Mouse (Mus musculus) myocyte (in vitro differentiated cells): ENCODE data around the gene Eipr1. TPM values are rescaled to one million over a fixed set of nuclear protein-coding genes. Genes with fewer than 3 reads are reported as not detected.

Source experiments
- H3K27me3 ChIP-seq: one replicate; pipeline ENCODE4 v1.6.1; 2011; ENCODE audit not compliant: control insufficient read depth, insufficient read depth, insufficient read length
- H3K36me3 ChIP-seq: one replicate; pipeline ENCODE4 v1.6.1; 2011; ENCODE audit not compliant: control insufficient read depth, insufficient read depth
- H3K4me2 ChIP-seq: one replicate; pipeline ENCODE4 v1.6.1; 2011; ENCODE audit warnings: low read depth, control low read depth
- H3K4me3 ChIP-seq: one replicate; pipeline ENCODE4 v1.5.1; 2011; ENCODE audit warnings: mild to moderate bottlenecking, control low read depth, moderate library complexity
- H3K79me2 ChIP-seq: one replicate; pipeline ENCODE4 v1.6.1; 2011; ENCODE audit not compliant: control insufficient read depth, insufficient read depth
- H3ac ChIP-seq: one replicate; pipeline ENCODE4 v1.6.1; 2011; ENCODE audit not compliant: control insufficient read depth, insufficient read length
- CEBPB ChIP-seq: IDR thresholded peaks from 2 replicates; pipeline ENCODE4 v1.6.1; 2011; ENCODE audit warnings: mild to moderate bottlenecking, moderate library complexity; ENCODE audit not compliant: poor library complexity, insufficient read depth, severe bottlenecking
- E2F4 ChIP-seq: IDR thresholded peaks from one replicate; pipeline ENCODE4 v1.6.1; 2011; ENCODE audit warnings: mild to moderate bottlenecking, control low read depth, moderate library complexity; ENCODE audit not compliant: insufficient read depth
- MAX ChIP-seq: IDR thresholded peaks from one replicate; pipeline ENCODE4 v1.6.1; 2011; ENCODE audit warnings: low read depth, mild to moderate bottlenecking, control low read depth
- MYOD1 ChIP-seq, 3 experiments: IDR thresholded peaks; one replicate each; pipeline ENCODE4 v1.6.1; 2011; ENCODE audit warnings: control low read depth in 2 of 3, low read depth in 2 of 3, mild to moderate bottlenecking in 2 of 3, moderate library complexity in 1 of 3; ENCODE audit not compliant: insufficient read length in 2 of 3, control insufficient read depth in 1 of 3
- MYOG ChIP-seq, 3 experiments: IDR thresholded peaks; one replicate each; pipeline ENCODE4 v1.6.1; 2011; ENCODE audit warnings: control low read depth in 2 of 3, low read depth in 2 of 3, mild to moderate bottlenecking in 2 of 3; ENCODE audit not compliant: insufficient read length in 2 of 3, control insufficient read depth in 1 of 3, insufficient read depth in 1 of 3
- POLR2A ChIP-seq: IDR thresholded peaks from one replicate; pipeline ENCODE4 v1.6.1; 2011; ENCODE audit warnings: low read depth, mild to moderate bottlenecking, control low read depth, moderate library complexity; ENCODE audit not compliant: insufficient read length
- POLR2AphosphoS2 ChIP-seq: IDR thresholded peaks from one replicate; pipeline ENCODE4 v1.6.1; 2011; ENCODE audit warnings: low read depth, control low read depth; ENCODE audit not compliant: insufficient read length
- REST ChIP-seq: IDR thresholded peaks from one replicate; pipeline ENCODE4 v1.6.1; 2011; ENCODE audit warnings: mild to moderate bottlenecking, control low read depth, moderate library complexity; ENCODE audit not compliant: insufficient read depth, insufficient read length
- SRF ChIP-seq: IDR thresholded peaks from one replicate; pipeline ENCODE4 v1.6.1; 2011; ENCODE audit warnings: low read depth; ENCODE audit not compliant: control insufficient read depth, insufficient read length
- TCF12 ChIP-seq: IDR thresholded peaks from one replicate; pipeline ENCODE4 v1.6.1; 2011; ENCODE audit warnings: mild to moderate bottlenecking, control low read depth; ENCODE audit not compliant: poor library complexity, insufficient read depth, severe bottlenecking
- TCF3 ChIP-seq: IDR thresholded peaks from one replicate; pipeline ENCODE4 v1.6.1; 2011; ENCODE audit warnings: low read depth, control low read depth; ENCODE audit not compliant: insufficient read length
- polyA plus RNA-seq: library from polyadenylated mRNA; unstranded; fragments of >200 nt; fragmentation: generic; extraction: Trizol; gene quantifications from one replicate; pipeline ENCODE4 v1.2.1, GENCODE M21; 2012; ENCODE audit warnings: missing spikeins

Eipr1 gene
- polyA plus RNA-seq, 1 experiment: 19.5 TPM

- Histone ChIP-seq H3ac (no peak overlapping the region), H3K36me3 (no peaks in the 10 kb centered on the region)
Measured at GRCm38 (mm10) chr12:28796881-28797420, 45.3 kb downstream of the Eipr1 start.

GRCm38 (mm10) chr12:28799798-28800411, 48.3 kb downstream of the Eipr1 start:
- no peaks in the 10 kb centered on the region for H3K79me2 ChIP-seq
- H3K4me3 ChIP-seq: no peak overlapping the region
- H3K36me3 ChIP-seq: no peaks in the 10 kb centered on the region
- no peak overlapping the region for H3K4me2 ChIP-seq
- TF ChIP-seq MYOD1 (IDR thresholded peaks at IDR 0.05; ENCODE audit: control insufficient read depth in 1 of 3, insufficient read length in 2 of 3, low read depth in 2 of 3) (peak in 2 of 3 experiments; percentile 39 to 58), E2F4 (no peak), REST (no peak), SRF (no peak), MYOG (IDR thresholded peaks at IDR 0.05; ENCODE audit: control insufficient read depth in 1 of 3, insufficient read depth in 1 of 3, insufficient read length in 2 of 3, low read depth in 2 of 3) (peak in 2 of 3 experiments; percentile 72 to 81), TCF12 (no peak)
- H3K27me3 ChIP-seq: no peaks in the 10 kb centered on the region
- H3ac ChIP-seq: no peak overlapping the region

More at GRCm38 (mm10) chr12:28796881-28797420, 45.3 kb downstream of the Eipr1 start:
- no peaks in the 10 kb centered on the region for H3K27me3 ChIP-seq
- TF ChIP-seq MYOG (IDR thresholded peaks at IDR 0.05; ENCODE audit: control insufficient read depth in 1 of 3, insufficient read depth in 1 of 3, insufficient read length in 2 of 3, low read depth in 2 of 3): no peak
- no peak for TF ChIP-seq MAX
- no peak for TF ChIP-seq E2F4
- TF ChIP-seq CEBPB: no peak
- no peak for TF ChIP-seq POLR2A
- no peak for TF ChIP-seq REST
- no peak for TF ChIP-seq POLR2AphosphoS2
- no peaks in the 10 kb centered on the region for H3K79me2 ChIP-seq
- H3K4me3 ChIP-seq: no peak overlapping the region
- no peak overlapping the region for H3K4me2 ChIP-seq

GRCm38 (mm10) chr12:28800423-28800822, 48.8 kb downstream of the Eipr1 start:
- TF ChIP-seq TCF3 (no peak), MYOD1 (IDR thresholded peaks at IDR 0.05; ENCODE audit: control insufficient read depth in 1 of 3, insufficient read length in 2 of 3, low read depth in 2 of 3) (no peak), CEBPB (no peak), MAX (no peak), TCF12 (no peak), POLR2AphosphoS2 (no peak)
- Histone ChIP-seq H3K4me2 (no peak overlapping the region), H3K79me2 (no peaks in the 10 kb centered on the region), H3K27me3 (no peaks in the 10 kb centered on the region), H3K4me3 (no peak overlapping the region), H3ac (no peak overlapping the region), H3K36me3 (no peaks in the 10 kb centered on the region)

GRCm38 (mm10) chr12:28800891-28801290, 49.3 kb downstream of the Eipr1 start:
- Histone ChIP-seq H3K36me3 (no peaks in the 10 kb centered on the region), H3ac (no peak overlapping the region), H3K27me3 (no peaks in the 10 kb centered on the region), H3K4me3 (no peak overlapping the region), H3K79me2 (no peaks in the 10 kb centered on the region), H3K4me2 (no peak overlapping the region)
- no peak for TF ChIP-seq CEBPB
- no peak for TF ChIP-seq POLR2A
- TF ChIP-seq MYOD1 (IDR thresholded peaks at IDR 0.05; ENCODE audit: control insufficient read depth in 1 of 3, insufficient read length in 2 of 3, low read depth in 2 of 3): no peak
- no peak for TF ChIP-seq POLR2AphosphoS2

GRCm38 (mm10) chr12:28801731-28802130, 50.1 kb downstream of the Eipr1 start:
- no peaks in the 10 kb centered on the region for H3K36me3 ChIP-seq
- H3K79me2 ChIP-seq: no peaks in the 10 kb centered on the region
- no peak overlapping the region for H3K4me3 ChIP-seq
- no peak overlapping the region for H3ac ChIP-seq
- TF ChIP-seq TCF12 (no peak), CEBPB (no peak), SRF (no peak)
- no peak overlapping the region for H3K4me2 ChIP-seq
- H3K27me3 ChIP-seq: no peaks in the 10 kb centered on the region

DNA sequence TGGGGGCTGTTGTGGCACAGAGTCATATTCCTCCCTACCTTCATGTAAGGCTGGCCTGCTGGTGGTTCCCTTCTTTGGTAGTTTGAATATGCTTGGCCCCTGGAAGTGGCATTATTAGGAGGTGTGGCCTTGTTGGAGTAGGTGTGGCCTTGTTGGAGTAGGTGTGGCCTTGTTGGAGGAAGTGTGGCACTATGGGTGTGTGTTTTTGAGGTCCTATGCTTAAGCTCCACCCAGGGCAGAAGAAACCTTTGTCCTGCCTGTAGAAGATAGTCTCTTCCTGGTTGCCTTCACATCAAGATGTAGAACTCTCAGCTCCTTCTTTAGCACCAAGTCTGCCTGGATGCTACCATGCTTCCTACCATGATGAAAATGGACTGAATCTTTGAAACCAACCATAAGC, 51.4 kb downstream of the Eipr1 start:
- Histone ChIP-seq H3K4me3 (no peak overlapping the region), H3K36me3 (no peaks in the 10 kb centered on the region), H3K79me2 (no peaks in the 10 kb centered on the region), H3ac (no peak overlapping the region), H3K4me2 (no peak overlapping the region), H3K27me3 (no peaks in the 10 kb centered on the region)
- no peak for TF ChIP-seq MYOG (IDR thresholded peaks at IDR 0.05; ENCODE audit: control insufficient read depth in 1 of 3, insufficient read depth in 1 of 3, insufficient read length in 2 of 3, low read depth in 2 of 3)
- TF ChIP-seq POLR2AphosphoS2: no peak
- no peak for TF ChIP-seq TCF12
- no peak for TF ChIP-seq CEBPB
- no peak for TF ChIP-seq MAX
- no peak for TF ChIP-seq E2F4
